Mouse (Mus musculus): ENCODE measurements around the gene Add1. TPM values are rescaled to one million over a fixed set of nuclear protein-coding genes. Genes with fewer than 3 reads are reported as not detected.

The Add1 gene
- polyA plus RNA-seq (2015; fragmentation: Nextera tagmentation; extraction: Ambion mirVana), result 178 and 200 TPM in 2 replicates

DNA sequence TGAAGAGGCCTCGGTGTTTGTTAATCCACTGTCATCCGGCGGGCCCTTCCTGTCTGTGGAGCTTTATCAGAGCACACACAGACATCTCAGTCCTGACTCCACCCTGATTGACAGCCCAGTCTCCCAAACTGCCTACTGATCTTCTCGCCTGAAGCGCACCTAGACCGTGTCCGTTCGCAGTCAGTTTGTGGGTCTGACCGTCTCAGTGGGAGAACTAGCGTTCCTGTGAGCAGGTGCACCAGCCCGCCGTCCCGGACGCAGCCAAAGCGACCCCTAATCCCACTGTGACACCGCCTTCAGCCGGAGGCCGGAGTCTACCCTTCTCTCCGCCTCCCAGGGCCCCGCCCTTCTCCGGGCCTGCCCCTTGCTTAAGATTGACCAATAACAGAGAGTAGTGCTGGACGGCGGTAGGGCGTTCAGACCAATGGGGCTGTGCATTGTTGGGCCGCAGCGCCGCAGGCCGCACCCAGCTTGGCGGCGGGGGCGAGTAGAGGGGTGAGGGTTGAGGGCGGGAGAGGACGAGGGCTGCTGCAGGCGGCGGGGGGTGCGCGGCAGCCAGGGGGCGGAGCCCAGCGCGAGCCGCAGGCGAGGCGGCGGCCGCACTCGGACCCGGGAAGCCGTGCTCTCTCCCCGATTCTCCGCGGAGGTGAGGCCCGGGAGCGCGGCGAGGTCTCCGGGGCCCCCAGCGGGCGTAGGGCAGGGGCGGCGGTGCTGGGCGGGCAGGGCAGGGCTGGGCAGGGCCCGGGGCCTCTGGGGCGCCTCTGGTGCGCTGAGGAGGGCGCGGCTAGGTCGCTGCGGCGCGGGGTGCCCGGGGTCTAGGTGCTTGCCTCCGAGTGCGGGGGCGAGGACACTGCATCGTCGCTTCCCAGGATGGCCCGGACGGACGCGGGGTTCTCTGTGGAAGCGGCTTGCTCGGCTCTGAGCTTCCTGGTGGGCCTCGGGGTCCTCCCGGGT lies at the start of gene Add1:
Add1 (plus strand) TSS at position 397 of the 954 bp plus-strand sequence.
- H3K9me3 ChIP-seq (replicated peaks), result no peaks in the 10 kb centered on the region
- ATAC-seq (replicated peaks; ENCODE audit: low FRiP score), result peak; percentile 100
- H3K4me3 ChIP-seq (replicated peaks), result peak within 1 kb of the TSS; percentile 98
- H3K9ac ChIP-seq, result peak within 1 kb of the TSS; percentile 92
- H3K27me3 ChIP-seq, result no peaks in the 10 kb centered on the region
- H3K4me1 ChIP-seq, result peaks cover 28% of the 10 kb centered on the region
- under 1% methylated on average over 78 of the region's 84 CpGs for WGBS
- peak within 1 kb of the TSS; percentile 94 for H3K27ac ChIP-seq
- H3K36me3 ChIP-seq, result peaks cover 5% of the 10 kb centered on the region; the same call in 1 of the 2 replicates
- peak within 1 kb of the TSS; percentile 67 for H3K4me2 ChIP-seq

DNA sequence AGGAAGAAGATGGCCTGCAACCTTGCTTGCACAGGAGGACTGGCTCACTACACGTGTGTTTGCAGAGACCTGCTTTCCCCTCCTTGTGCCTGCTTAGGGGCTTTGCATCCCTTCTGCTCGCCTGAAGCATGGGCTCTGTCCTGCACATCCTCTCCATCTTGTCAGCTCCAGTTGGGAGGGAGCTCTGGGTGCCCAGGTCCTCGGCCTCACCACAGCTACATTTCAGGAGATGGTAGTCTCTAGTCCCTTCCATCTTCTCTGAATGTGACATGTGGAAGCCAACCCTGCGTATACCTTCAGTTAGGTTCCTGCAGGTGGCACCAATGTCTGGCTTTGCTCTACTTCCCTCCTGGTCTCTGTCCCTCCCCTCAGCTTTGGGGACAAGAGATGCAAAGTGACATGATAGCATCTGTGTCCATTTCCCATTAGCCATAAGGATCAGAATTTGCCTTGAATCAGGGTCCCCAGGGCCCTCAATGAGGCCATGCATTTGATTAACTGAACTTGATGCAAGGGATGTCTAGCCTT lies 49.4 kb upstream of the Add1 start:
- H3K27ac ChIP-seq, result no peak overlapping the region
- ATAC-seq (replicated peaks; ENCODE audit: low FRiP score), result no peak
- 65% methylated on average over 4 of the region's 4 CpGs for WGBS
- H3K4me2 ChIP-seq, result no peak overlapping the region
- 0 out of 2 replicates have a peak, but pooled peaks cover 8% of the 10 kb centered on the region for H3K27me3 ChIP-seq
- no peak overlapping the region for H3K9ac ChIP-seq
- H3K36me3 ChIP-seq, result no peaks in the 10 kb centered on the region
- no peak overlapping the region for H3K4me3 ChIP-seq (replicated peaks)
- H3K9me3 ChIP-seq (replicated peaks), result no peaks in the 10 kb centered on the region
- H3K4me1 ChIP-seq, result peaks cover 12% of the 10 kb centered on the region

DNA sequence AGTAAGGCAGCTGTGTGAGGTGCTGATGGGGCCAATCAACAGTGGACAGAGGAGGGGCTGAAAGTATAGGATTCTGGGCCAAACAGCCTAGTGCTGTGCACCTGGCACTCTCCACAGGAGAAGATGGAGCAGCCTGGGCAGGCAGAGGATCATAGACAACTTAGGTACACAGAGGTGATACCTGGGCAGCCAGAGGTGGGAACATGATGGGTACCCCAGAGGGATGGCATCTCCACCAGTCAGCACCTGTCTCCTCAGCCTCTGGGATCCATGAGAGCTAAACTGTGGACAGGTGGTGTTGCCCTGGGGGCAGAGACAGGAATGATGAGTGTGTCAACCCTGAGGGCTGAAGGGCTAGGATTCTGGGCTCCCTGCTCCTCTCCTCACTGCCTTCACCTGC lies 49.0 kb upstream of the Add1 start:
- H3K9me3 ChIP-seq (replicated peaks), result no peaks in the 10 kb centered on the region
- no peak overlapping the region for H3K4me3 ChIP-seq (replicated peaks)
- ATAC-seq (replicated peaks; ENCODE audit: low FRiP score), result no peak

DNA sequence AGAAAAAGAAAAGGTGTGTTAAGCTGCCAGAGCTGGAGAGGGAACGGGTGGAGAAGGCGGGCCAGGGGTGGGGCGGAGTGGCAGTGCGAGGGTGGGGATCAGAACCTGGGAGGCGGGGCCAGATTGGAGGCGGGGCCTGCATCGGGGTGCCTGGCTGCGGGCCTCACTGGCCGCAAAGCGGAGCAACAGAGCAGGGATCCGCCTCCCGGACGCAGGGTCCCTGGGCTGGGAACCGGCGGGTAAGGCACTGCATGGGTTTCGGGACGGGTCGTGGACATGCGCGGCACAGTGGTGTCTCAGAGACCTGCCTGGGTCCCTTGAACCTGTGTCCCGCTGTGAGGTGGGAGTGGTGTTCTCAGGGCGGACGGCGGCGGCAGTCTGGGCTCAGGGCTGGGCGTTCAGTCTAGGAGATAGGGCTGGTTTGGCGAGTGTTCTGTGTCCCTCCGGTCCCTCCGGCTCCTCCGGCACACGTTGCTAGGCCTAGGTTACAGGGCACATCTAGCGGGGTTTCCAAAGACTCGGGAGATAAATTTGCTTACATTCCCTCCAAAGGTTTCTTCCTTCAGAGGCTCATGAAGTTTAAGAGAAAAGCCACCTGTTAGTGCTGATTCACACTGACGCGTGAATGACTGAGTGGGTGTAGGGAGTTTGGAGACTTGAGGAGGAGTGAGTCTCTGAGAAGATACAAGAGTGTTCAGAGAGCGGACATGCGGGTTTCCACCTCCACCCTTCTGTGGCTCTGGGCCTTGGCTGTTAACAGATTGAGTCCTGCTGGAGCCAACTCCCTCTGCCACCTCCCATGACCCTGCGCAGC lies 47.6 kb upstream of the Add1 start, which contains the start of gene Sh3bp2:
Sh3bp2 (plus strand) TSS at position 176 of the 814 bp plus-strand sequence.
- H3K27ac ChIP-seq, result peak within 1 kb of the TSS; percentile 4; the same call in 1 of the 2 replicates
- WGBS, result 2% methylated on average over 38 of the region's 38 CpGs

More for the DNA sequence above, 49.0 kb upstream of the Add1 start:
- Histone ChIP-seq H3K4me2 (no peak overlapping the region), H3K9ac (no peak overlapping the region), H3K27me3 (0 out of 2 replicates have a peak, but pooled peaks cover 8% of the 10 kb centered on the region), H3K27ac (no peak overlapping the region), H3K4me1 (peaks cover 12% of the 10 kb centered on the region), H3K36me3 (no peaks in the 10 kb centered on the region)

DNA sequence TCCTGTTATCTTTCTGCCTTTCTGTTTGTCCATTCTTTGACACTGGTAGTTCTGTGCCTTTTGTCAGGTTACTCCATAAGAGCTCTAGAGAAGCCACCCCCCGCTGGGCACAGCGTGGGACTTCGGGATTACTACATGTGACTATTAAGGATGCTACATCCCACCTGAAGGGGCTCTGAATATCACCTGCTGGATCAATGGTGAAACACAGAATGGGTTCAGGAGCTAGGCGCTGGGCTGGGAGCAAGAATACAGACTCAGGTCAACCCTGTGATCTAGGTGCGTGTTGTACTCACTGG lies 47.0 kb upstream of the Add1 start:
- WGBS, result 45% methylated on average over 5 of the region's 5 CpGs
- Histone ChIP-seq H3K4me1 (peaks cover 17% of the 10 kb centered on the region), H3K4me3 (replicated peaks) (peak overlapping the region; percentile 55), H3K9me3 (replicated peaks) (no peaks in the 10 kb centered on the region), H3K4me2 (peak overlapping the region; percentile 67), H3K36me3 (no peaks in the 10 kb centered on the region), H3K27me3 (0 out of 2 replicates have a peak, but pooled peaks cover 8% of the 10 kb centered on the region), H3K27ac (no peak overlapping the region), H3K9ac (no peak overlapping the region)
- no peak for ATAC-seq (replicated peaks; ENCODE audit: low FRiP score)

More for the DNA sequence above, 47.6 kb upstream of the Add1 start, which contains the start of gene Sh3bp2:
- H3K4me2 ChIP-seq, result peak within 1 kb of the TSS; percentile 67
- H3K4me3 ChIP-seq (replicated peaks), result peak within 1 kb of the TSS; percentile 55
- H3K27me3 ChIP-seq, result 0 out of 2 replicates have a peak, but pooled peaks cover 8% of the 10 kb centered on the region
- H3K36me3 ChIP-seq, result no peaks in the 10 kb centered on the region
- H3K9me3 ChIP-seq (replicated peaks), result no peaks in the 10 kb centered on the region
- H3K4me1 ChIP-seq, result peaks cover 17% of the 10 kb centered on the region
- peak within 1 kb of the TSS; percentile 49; the same call in 1 of the 2 replicates for H3K9ac ChIP-seq
- ATAC-seq (replicated peaks; ENCODE audit: low FRiP score), result peak; percentile 94

DNA sequence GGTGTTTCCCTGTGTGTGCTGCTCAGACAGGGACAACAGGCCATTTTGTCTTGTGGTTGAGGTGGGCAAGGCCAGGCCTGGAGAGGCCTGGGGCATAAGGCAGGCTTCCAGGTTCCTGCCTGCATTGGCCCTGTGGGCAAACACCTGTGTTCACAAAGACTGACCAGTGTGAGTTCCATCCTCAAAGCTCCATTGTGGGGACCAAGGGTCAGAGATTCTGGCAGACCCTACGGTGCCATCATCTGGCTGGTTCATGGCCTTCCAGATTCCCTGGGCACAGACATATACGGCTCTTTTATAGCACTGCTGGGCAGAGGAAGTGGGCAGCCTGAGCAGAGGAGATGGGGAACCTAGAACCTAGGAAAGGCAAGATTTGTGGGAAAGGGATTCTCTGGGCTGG lies 46.1 kb upstream of the Add1 start:
- Histone ChIP-seq H3K36me3 (no peaks in the 10 kb centered on the region), H3K27me3 (0 out of 2 replicates have a peak, but pooled peaks cover 8% of the 10 kb centered on the region), H3K27ac (no peak overlapping the region), H3K4me1 (peaks cover 17% of the 10 kb centered on the region), H3K9me3 (replicated peaks) (no peaks in the 10 kb centered on the region), H3K4me2 (no peak overlapping the region), H3K9ac (no peak overlapping the region), H3K4me3 (replicated peaks) (no peak overlapping the region)
- WGBS, result 90% methylated on average over 2 of the region's 2 CpGs
- ATAC-seq (replicated peaks; ENCODE audit: low FRiP score), result no peak

DNA sequence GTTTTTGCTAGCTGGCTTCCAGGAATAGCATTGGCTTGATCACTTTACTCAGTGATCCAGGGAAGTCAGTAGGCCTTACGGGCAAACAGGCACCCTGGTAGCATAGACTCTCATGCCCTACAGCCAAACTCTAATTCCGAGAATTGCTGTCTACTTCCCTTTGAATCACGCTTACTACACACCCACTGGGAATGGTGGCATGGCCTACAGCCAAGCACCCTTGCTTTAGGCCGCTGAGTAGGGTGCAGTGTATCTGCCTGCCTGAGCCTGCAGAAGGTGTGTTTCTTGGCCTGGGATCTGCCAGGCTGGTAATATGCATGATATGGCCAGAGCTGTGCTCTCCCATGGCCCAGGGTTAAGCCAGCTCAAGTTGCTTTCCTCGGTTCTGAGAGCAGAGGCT lies 44.7 kb upstream of the Add1 start:
- H3K4me2 ChIP-seq, result no peak overlapping the region
- H3K4me3 ChIP-seq (replicated peaks), result no peak overlapping the region
- no peak for ATAC-seq (replicated peaks; ENCODE audit: low FRiP score)
- H3K4me1 ChIP-seq, result peaks cover 17% of the 10 kb centered on the region
- H3K36me3 ChIP-seq, result no peaks in the 10 kb centered on the region
- 78% methylated on average over 5 of the region's 5 CpGs for WGBS
- no peak overlapping the region for H3K27ac ChIP-seq
- 0 out of 2 replicates have a peak, but pooled peaks cover 8% of the 10 kb centered on the region for H3K27me3 ChIP-seq
- H3K9ac ChIP-seq, result no peak overlapping the region
- no peaks in the 10 kb centered on the region for H3K9me3 ChIP-seq (replicated peaks)

DNA sequence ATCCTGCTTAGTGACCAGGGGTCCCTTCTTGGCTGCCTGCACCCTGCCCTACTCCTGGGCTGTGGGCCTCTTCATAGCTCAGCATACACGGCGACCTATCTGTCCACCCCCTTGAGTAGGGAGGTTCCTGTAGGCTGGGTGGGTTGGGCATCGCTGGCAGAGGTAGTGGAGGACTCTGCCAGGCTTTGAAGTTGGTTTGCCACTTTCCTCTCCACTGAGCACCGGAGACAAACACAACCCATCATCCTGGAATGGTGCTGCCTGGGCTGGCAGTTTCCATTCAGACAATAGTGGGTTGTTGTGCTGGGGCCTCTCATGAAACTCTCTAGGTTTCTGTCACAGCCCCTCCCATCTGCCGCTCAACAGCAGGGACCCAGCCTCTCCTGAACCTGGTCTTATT lies 43.3 kb upstream of the Add1 start:
- no peak for ATAC-seq (replicated peaks; ENCODE audit: low FRiP score)

DNA sequence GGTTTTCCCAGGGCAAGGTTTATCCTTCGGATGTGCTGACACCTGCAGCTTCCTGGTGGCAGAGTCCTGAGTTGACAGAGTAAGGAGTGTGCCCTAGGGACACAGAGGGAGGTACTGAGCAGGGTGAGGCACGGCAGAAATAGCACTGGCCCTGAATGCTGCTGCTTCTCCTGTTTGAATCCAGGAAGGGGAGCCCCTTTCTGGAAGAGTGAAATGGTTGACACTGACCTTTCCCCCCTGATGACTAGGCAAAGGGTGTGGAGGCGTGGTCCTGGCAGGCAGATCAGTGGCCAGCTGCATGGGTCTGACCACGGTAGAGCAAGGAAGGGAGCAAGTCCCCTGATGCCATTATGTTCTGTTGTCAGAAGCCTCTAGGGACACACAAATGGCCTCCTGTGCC lies 42.8 kb upstream of the Add1 start:
- H3K27me3 ChIP-seq, result 0 out of 2 replicates have a peak, but pooled peaks cover 8% of the 10 kb centered on the region
- no peak overlapping the region for H3K4me2 ChIP-seq
- H3K27ac ChIP-seq, result no peak overlapping the region
- no peaks in the 10 kb centered on the region for H3K9me3 ChIP-seq (replicated peaks)
- H3K4me3 ChIP-seq (replicated peaks), result no peak overlapping the region
- ATAC-seq (replicated peaks; ENCODE audit: low FRiP score), result no peak
- H3K9ac ChIP-seq, result no peak overlapping the region
- no peaks in the 10 kb centered on the region for H3K36me3 ChIP-seq
- 38% methylated on average over 4 of the region's 4 CpGs for WGBS
- H3K4me1 ChIP-seq, result peaks cover 17% of the 10 kb centered on the region

More for the DNA sequence above, 43.3 kb upstream of the Add1 start:
- Histone ChIP-seq H3K36me3 (no peaks in the 10 kb centered on the region), H3K9ac (no peak overlapping the region), H3K4me1 (peaks cover 17% of the 10 kb centered on the region), H3K4me3 (replicated peaks) (no peak overlapping the region), H3K4me2 (no peak overlapping the region), H3K9me3 (replicated peaks) (no peaks in the 10 kb centered on the region), H3K27ac (no peak overlapping the region), H3K27me3 (0 out of 2 replicates have a peak, but pooled peaks cover 8% of the 10 kb centered on the region)
- WGBS, result 61% methylated on average over 5 of the region's 5 CpGs

DNA sequence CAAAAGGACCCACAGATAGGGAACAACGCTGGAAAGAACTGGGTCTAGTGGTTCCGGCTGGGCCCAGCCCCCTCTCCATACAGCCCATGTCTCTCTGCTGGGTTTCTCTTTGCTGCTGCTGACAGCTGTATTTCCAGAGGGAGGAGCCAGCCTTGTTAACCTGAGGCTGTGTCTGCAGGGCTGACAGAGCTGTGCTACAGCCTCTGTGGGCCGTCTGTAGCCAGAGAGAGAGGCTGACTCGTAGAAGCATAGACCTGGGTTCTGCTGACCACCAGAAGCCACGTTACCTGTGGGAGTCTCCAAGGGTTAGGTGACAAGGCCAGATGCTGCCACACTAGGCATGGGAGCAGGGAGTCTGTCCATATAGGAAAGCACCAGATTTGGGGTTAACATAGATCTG lies 40.4 kb upstream of the Add1 start:
- no peak for ATAC-seq (replicated peaks; ENCODE audit: low FRiP score)
- Histone ChIP-seq H3K4me1 (0 out of 2 replicates have a peak, but pooled peaks cover 5% of the 10 kb centered on the region), H3K27ac (no peak overlapping the region), H3K4me3 (replicated peaks) (no peak overlapping the region), H3K36me3 (no peaks in the 10 kb centered on the region), H3K27me3 (no peaks in the 10 kb centered on the region), H3K9ac (no peak overlapping the region), H3K9me3 (replicated peaks) (no peaks in the 10 kb centered on the region), H3K4me2 (no peak overlapping the region)
- WGBS, result 69% methylated on average over 5 of the region's 5 CpGs

DNA sequence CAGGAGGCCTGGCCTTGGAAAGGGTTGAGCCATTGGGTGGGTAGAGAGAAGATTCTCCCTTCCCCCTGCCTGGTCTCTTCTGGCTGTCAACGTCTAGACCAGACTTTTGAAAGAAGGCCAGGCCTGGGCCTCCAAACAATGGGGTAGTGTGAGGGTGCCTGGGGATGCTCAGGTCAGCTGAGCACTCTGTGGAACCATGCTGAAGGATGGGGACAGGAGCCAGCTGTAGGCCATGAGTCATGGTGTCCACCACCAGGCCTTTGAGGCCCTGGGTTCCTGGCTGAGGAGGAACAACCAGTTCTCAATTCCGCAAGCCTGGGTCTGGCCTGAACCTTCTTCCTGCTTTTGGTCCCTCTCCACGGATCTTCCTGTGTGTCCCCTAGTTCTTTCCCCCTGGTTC lies 39.6 kb upstream of the Add1 start:
- Histone ChIP-seq H3K4me3 (replicated peaks) (no peak overlapping the region), H3K9ac (no peak overlapping the region), H3K9me3 (replicated peaks) (no peaks in the 10 kb centered on the region), H3K27ac (no peak overlapping the region), H3K27me3 (no peaks in the 10 kb centered on the region), H3K4me2 (no peak overlapping the region), H3K4me1 (0 out of 2 replicates have a peak, but pooled peaks cover 9% of the 10 kb centered on the region), H3K36me3 (no peaks in the 10 kb centered on the region)
- ATAC-seq (replicated peaks; ENCODE audit: low FRiP score), result no peak
- 69% methylated on average over 3 of the region's 3 CpGs for whole genome bisulfite sequencing
